Mouse (Mus musculus) heart, postnatal 10 days (tissue): ENCODE data around the gene Fcgr4. TPM values are rescaled to one million over a fixed set of nuclear protein-coding genes. Genes with fewer than 3 reads are reported as not detected.
"Not testable (repeated sequence)": the region's sequence is repeated elsewhere in the genome, so short reads cannot be mapped to it uniquely, and the experiment has no call there.

Experiments
- DNase-seq, 2 experiments: peaks; one replicate each; pipeline ENCODE4 v3.0.0; 2021
- intact Hi-C: fragments of 180-260 bp; cut with DNase I; formaldehyde crosslinking; loops from one replicate; pipeline ENCODE4 v1.15.1; 2025
- total RNA-seq, 2 experiments: library from RNA; stranded (reverse); gene quantifications; 2 replicates each; pipeline ENCODE4 v1.2.3; 2021

Gene Fcgr4
- not detected for total RNA-seq

GRCm38 (mm10) chr1:171018737-171019136, at the start of gene Fcgr4:
Gene Fcgr4, plus strand, starts transcription at chr1:171018920.
- intact Hi-C loops: no loop called here
- no peak for DNase-seq

DNA sequence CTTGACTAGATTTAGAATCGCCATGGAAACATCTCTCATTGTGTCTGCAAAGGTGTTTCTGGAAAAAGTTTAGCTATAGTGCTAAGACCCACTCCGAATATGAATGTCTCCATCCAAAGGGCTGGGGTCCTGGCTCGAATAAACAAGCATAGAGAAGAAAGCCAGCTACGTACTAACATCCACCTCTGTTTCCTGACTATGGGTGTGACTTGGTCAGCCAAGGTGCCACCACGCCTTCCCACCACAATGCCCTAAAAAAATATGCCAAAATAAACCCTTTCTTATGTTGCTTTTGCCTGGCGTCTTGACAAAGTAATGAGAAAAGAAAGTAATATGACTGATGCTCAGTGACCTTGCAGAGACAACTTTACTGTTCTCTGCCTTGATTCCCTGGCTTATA, 46.2 kb upstream of the Fcgr4 start:
- intact Hi-C loops: no loop called here
- no peak for DNase-seq

DNA sequence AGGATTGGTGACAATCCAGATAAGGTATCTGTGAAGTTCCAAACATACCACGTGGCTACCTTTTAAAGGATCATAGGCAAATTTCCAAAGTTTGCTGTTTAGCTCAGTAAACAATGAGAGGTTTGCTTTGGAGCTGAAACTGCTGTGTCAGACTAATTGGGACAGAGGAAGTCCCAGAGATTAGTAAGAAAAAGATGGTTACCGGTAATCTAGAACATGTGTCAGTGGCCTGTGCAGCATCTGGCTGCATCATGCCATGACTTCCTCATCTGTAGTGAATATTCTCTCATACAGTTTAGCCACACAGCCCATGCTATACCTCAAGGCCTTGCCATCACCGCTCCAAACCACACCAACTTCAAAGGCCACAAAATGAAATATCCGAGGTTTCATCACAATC, 45.8 kb upstream of the Fcgr4 start:
- no peak for DNase-seq
- intact Hi-C loops: no loop called here

- DNase-seq: no peak
Measured at GRCm38 (mm10) chr1:170974171-170974570, 44.5 kb upstream of the Fcgr4 start.

GRCm38 (mm10) chr1:170974736-170975135, 44.0 kb upstream of the Fcgr4 start:
- intact Hi-C loops: no loop called here
- DNase-seq: no peak

More at GRCm38 (mm10) chr1:170974171-170974570, 44.5 kb upstream of the Fcgr4 start:
- intact Hi-C loops: no loop called here

- intact Hi-C loops: not testable (repeated sequence)
Measured at GRCm38 (mm10) chr1:170975350-170975749, 43.4 kb upstream of the Fcgr4 start.

DNA sequence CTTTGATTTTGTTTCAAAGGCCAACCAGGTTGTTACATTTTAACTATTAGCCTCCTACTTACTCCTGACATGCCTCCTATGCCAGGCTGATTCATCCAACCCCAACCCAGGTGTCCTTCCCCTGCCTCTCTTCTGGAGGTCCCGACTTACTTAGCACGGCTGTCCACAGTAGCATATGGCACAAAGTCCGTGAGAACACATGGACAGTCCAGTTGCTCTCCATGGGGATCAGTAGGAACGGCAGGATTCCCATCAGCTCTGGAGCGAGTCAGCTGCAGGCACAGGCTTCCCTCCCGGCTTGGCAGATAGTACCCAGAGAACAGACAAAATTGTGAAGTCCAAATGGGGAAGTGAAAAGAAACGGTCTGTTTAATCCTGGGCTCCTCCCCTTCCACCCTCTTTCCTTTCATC, 43.0 kb upstream of the Fcgr4 start:
- intact Hi-C loops: no loop called here

More at GRCm38 (mm10) chr1:170975350-170975749, 43.4 kb upstream of the Fcgr4 start:
- DNase-seq: not testable (repeated sequence)

GRCm38 (mm10) chr1:170976447-170976846, 42.3 kb upstream of the Fcgr4 start, which contains the start of gene Fcgr2b:
Gene Fcgr2b, minus strand, starts transcription at chr1:170976547.
- intact Hi-C loops: no loop called here

More for the DNA sequence above, 43.0 kb upstream of the Fcgr4 start:
- DNase-seq: no peak

GRCm38 (mm10) chr1:170978601-170979000, 40.1 kb upstream of the Fcgr4 start:
- DNase-seq: no peak

More at GRCm38 (mm10) chr1:170976447-170976846, 42.3 kb upstream of the Fcgr4 start, which contains the start of gene Fcgr2b:
- no peak for DNase-seq

GRCm38 (mm10) chr1:170981679-170982078, 37.0 kb upstream of the Fcgr4 start:
- DNase-seq, intact Hi-C loops: not testable (repeated sequence)

More at GRCm38 (mm10) chr1:170978601-170979000, 40.1 kb upstream of the Fcgr4 start:
- intact Hi-C loops: no loop called here

DNA sequence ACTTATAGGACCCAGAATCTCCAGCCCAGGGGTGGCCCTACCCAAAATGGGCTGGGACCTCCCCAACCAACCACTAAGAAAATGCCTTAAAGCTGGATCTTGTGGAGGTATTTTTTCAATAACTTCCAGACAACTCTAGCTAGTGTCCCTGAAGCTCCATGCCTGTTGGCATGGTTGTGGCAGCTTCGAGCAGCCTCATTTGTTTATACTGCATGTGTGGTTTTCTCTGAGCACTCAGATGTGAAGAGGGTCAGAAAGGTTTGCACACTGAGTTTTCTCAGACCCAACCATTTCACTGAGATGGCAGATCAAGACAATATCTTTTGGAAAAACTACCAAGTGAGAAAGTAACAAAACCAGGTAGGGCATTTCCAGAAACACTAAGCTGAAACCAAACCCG, 36.4 kb upstream of the Fcgr4 start:
- DNase-seq: no peak
- intact Hi-C loops: no loop called here

DNA sequence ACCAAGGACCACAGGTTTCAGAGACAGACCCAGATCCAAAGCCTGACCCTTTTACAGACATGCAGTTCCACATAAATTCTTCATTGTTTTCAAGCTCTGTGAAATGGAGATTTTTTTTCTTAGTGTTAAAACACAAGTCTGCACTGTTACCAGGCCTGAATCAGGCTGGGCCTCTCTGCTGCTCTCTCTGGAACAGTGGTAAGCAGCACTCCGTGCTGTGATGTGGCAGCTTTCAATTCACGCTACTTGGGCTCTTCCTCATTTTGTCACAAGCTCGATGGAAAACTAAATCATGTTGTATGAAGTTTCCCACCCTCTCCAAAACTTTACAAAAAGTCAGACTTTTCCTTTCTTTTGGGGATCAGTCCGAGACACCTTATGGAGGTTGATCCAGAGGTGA, 35.7 kb upstream of the Fcgr4 start:
- intact Hi-C loops: no loop called here
- no peak for DNase-seq

GRCm38 (mm10) chr1:170985092-170985491, 33.6 kb upstream of the Fcgr4 start:
- intact Hi-C loops: no loop called here
- no peak for DNase-seq

DNA sequence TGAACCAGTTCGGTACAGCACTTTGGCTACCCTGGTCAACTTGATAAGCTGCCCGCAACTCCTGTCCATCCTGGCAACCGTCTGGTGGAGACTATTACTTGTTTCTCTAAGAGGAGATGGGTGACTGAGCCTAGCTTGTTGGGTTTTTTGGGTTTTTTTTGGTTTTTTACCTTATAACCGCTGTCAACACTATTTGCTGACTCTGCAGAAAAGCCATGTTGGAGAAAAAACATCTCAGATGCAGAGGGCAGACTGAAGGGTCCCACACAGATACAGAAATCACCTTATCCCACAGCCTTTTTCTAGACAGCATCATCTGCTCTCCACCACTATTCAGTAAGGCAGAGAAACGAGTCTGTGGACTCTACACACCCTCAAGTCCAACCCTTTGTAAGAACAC, 32.9 kb upstream of the Fcgr4 start:
- no peak for DNase-seq
- intact Hi-C loops: no loop called here

DNA sequence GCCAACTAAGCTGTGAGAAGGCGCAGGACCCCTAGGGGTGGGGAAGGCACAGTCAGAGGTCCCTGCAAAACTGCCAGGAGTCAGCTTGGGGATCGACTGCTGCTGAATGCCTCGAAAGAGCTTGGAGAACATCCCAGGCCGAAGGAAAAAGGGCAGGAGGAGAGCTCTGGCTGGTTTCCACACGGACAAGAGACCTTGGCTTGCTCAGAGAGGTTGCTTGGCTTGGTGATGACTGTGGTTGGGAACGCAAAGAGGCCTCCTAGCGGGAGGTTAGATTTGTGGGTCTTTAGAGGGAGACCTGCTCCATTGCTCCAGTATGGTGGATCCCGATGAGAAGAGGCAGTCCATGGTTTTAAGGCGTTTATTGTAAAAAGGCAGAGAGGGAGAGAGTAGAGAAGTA, 29.1 kb upstream of the Fcgr4 start:
- DNase-seq: no peak
- intact Hi-C loops: loop anchor here (10.0 kb wide), 1 partner anchor 355 kb away; no protein-coding TSS in a partner anchor

- peak; percentile 46 to 66 for DNase-seq
- intact Hi-C loops: loop anchor here (1.0 to 10.0 kb wide), 2 partner anchors 91 to 358 kb away; no protein-coding TSS in a partner anchor
Measured at GRCm38 (mm10) chr1:170992550-170992949, 26.2 kb upstream of the Fcgr4 start.

- DNase-seq: no peak
- intact Hi-C loops: loop anchor here (1.0 to 10.0 kb wide), 2 partner anchors 95 to 361 kb away; no protein-coding TSS in a partner anchor
Measured at GRCm38 (mm10) chr1:170996034-170996433, 22.7 kb upstream of the Fcgr4 start.

DNA sequence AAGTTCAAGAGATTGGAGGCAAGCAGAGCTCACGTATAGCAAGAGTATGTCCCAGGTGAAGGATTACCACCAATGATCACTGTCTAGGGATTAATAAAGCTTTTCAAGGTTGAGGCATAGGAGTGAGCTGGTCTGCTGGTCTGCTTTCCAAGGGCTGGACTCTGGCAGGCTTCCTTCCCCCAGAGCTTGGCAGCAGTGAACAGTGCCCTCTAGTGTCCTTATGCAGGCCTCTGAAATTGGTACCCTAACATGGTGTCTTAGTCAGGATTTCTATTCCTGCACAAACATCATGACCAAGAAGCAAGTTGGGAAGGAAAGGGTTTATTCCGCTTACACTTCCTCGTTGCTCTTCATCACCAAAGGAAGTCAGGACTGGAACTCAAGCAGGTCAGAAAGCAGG, 22.0 kb upstream of the Fcgr4 start:
- intact Hi-C loops: loop anchor here (1.0 to 10.0 kb wide), 2 partner anchors 95 to 362 kb away; no protein-coding TSS in a partner anchor
- peak; percentile 71 to 82 for DNase-seq

DNA sequence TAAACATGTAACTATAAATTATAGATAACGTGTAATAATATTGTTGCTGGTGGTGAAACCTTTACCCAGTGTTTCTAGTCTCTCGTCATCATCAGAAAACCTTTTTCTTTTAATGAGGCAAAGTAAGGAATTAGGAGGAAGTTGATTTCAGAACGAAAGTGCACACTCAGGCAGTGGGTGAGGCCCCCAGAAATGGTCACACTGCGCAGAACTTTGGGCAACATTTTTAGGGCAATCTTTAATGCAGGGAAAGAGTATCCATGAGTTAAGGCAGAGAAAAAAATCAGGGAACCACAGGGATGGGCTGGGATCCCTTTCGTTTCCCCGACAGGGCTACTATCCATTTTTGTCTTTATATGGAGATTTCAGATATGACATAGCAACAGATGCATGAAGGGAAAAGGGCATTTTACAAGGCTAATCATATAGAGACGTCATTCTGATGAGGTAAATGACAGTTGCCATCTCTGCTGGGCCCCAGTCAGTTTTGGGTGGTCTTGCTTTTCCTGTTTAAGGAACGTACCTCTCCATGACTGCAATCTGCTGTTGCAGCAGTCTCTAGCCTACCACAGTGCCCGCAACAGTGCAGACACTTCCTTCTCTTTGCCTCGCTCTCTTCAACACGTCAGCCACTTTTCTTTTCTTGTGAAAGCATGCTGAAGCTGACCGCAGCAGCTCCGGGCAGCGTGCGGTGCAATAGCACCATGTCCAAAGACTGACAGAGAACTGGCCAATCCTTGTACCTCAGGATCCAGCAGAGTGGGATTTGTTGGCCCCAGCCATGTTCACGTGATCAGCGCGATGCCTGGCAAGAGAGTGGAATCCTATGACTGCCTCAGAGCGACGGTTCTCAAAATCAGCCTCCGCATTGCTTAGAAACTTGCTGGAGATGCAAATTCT, 20.7 kb upstream of the Fcgr4 start:
- intact Hi-C loops: loop anchor here (10.0 kb wide), 1 partner anchor 363 kb away; no protein-coding TSS in a partner anchor
- peak; percentile 62 to 69 for DNase-seq

DNA sequence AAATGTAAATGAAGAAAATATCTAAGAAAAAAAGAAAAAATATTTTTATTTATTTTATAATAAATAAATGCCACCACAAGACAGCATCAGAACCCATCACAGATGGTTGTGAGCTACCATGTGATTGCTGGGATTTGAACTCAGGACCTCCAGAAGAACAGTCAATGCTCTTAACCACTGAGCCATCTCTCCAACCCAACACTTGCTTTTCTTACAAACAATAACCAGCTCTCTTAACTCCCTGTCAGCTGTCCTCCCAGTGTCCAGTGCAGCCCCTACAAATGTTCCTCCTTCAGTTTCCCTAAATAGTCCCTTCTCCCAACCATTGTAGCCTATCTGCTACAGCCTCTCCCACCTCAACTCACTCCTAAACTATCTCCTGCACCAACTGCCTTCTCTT, 18.9 kb upstream of the Fcgr4 start:
- DNase-seq: no peak
- intact Hi-C loops: loop anchor here (10.0 kb wide), 1 partner anchor 365 kb away; no protein-coding TSS in a partner anchor

GRCm38 (mm10) chr1:171005081-171005480, 13.6 kb upstream of the Fcgr4 start:
- no peak for DNase-seq
- intact Hi-C loops: no loop called here

DNA sequence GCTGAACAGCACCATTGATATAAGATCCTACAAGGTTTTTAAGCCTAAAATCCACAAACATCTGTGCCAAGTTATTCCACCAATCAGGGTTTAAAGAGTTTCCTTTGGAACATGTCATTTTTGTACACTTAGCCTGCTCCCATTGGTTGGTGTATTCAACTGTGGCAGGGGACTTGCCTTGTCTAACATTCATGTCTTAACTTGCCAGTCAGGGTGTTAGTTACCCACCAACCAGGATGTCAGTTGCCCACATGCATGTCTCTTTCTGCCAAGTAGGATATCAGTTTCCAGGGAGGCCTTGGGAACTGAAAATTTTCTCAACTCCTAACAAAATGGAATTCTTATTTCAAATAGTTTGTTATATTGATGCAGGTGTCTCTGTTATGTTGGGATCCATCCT, 13.1 kb upstream of the Fcgr4 start:
- intact Hi-C loops: no loop called here
- no peak for DNase-seq
